Mouse (Mus musculus) layer of hippocampus, adult 2 months (tissue): ENCODE measurements at regions not wholly inside any gene's neighbourhood (a gene's known extent, or its start where the extent isn't known, plus 50 kb on each side); places are given as distances from the start of the nearest gene placed in this dataset.
A peak's percentile ranks its signal among the peaks of the same experiment; 100 is the strongest.
"Not testable (repeated sequence)": the region's sequence is repeated elsewhere in the genome, so short reads cannot be mapped to it uniquely, and the experiment has no call there.

ENCODE experiments used
- DNase-seq, 2 experiments: peaks; one replicate each; pipeline ENCODE4 v3.0.0; 2022; ENCODE audit warnings: low spot score in 2 of 2
- H3K27ac ChIP-seq: fragments of 200-600 bp; 2 replicates; pipeline ENCODE4 v1.8.1; 2022
- H3K4me3 ChIP-seq: fragments of 200-600 bp; 2 replicates; pipeline ENCODE4 v1.8.1; 2022; ENCODE audit warnings: mild to moderate bottlenecking
- CTCF ChIP-seq: fragments of 200-600 bp; conservative IDR thresholded peaks from 2 replicates; pipeline ENCODE4 v1.8.1; 2022; ENCODE audit warnings: antibody characterized with exemption, mild to moderate bottlenecking, moderate library complexity

GRCm38 (mm10) chr10:38357539-38358232, 463.9 kb downstream of the Rfpl4b start:
- no peak for TF ChIP-seq CTCF
- no peak for DNase-seq
- Histone ChIP-seq H3K4me3 (no peak overlapping the region), H3K27ac (no peak overlapping the region)

- DNase-seq = no peak
- no peak overlapping the region for H3K4me3 ChIP-seq
- no peak for TF ChIP-seq CTCF
- no peak overlapping the region for H3K27ac ChIP-seq
Measured at GRCm38 (mm10) chr10:38353973-38354372, 467.6 kb downstream of the Rfpl4b start.

DNA sequence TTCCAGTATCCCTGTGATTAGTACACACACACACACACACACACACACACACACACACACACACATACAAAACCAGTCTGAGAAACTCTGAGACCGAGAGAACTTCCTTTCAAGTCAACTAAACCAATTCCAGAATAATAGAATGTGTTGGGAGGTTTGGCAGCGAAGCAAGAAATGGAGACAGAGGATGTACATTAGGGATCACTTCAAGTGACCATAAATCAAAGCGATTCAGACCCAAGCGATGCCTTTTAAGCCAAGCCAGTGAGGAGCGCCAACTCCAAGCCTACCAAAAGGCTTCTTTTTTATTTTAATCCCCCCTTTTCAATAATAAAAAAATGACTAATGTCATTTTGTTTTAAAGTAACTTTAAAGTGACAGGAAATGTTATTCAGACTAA, 468.1 kb downstream of the Rfpl4b start:
- no peak for DNase-seq
- no peak for TF ChIP-seq CTCF
- Histone ChIP-seq H3K4me3 (no peak overlapping the region), H3K27ac (no peak overlapping the region)

DNA sequence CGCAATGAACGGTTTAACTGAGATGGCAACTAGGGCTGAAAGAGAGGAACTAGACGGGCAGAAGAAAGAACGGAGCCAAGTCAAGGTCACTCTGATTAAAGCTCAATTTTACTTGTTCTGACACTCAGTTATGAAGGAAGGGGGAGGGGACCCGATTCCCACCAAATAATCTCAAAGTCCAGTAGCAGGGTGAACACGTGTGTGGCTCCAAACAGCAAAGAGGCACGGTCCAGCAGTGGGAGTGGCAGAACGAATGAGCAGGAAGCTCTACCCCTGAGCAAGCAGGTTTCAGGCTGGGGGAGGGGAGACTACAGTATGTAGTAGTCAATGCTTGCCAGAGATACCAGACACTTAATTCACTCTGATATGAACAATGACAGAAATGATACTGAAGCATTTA, 474.6 kb downstream of the Rfpl4b start:
- not testable (repeated sequence) for H3K27ac ChIP-seq, H3K4me3 ChIP-seq, DNase-seq

- TF ChIP-seq CTCF = no peak
- no peak for DNase-seq
- Histone ChIP-seq H3K27ac (no peak overlapping the region), H3K4me3 (no peak overlapping the region)
Measured at GRCm38 (mm10) chr10:38340406-38341175, 481.0 kb downstream of the Rfpl4b start.

DNA sequence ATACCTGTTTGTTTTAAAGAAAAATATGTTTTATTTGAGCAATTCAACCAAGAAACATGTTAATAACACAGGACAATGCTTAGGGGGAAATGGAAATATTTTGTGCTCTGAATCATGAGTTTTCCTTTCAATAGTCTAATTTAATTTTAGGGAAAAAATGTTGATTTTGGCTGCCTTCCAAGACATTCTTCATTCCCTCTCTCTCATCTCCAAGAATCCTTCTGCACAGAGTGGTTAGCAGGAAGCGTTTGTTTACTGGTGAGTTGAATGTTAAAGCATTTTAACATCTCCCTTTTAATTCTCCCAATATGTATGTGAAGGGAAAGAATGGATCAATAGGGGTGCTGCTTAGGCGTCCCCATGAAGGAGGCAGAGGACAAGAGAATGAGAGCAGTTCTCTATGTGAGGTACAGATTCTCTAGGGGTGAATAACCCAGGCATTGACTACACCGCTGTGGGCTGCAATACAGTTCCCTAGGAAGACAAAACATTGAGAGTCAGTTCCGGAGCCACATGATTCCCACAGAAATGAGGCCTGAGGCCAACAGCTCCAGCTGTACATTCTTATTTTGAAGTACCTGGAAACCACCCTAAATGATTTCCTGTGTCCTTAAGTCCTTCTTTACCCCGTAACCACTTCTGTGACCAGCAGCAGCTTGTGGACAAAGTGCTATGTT, 512.7 kb downstream of the Rfpl4b start:
- H3K4me3 ChIP-seq = no peak overlapping the region
- no peak overlapping the region for H3K27ac ChIP-seq
- TF ChIP-seq CTCF = no peak
- no peak for DNase-seq

DNA sequence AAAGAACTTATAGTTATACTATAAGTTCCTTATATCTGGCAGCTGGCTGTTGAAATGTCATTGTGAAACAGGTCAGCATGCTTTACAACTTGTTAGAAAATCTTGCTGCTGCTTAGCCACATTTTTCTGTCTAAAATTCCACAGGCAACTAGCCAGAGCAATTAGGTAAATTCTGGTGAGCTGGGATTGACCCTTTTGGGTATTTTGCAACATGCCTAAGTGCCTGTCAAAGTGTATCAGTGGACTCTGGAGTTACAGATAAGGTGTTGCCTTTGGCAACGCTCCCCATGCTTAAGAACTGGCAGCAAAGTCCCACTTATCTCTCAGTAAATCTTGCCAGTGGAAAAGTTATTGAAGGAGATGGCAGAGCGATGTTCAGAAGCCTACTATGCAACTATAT, 525.9 kb downstream of the Rfpl4b start:
- no peak for TF ChIP-seq CTCF

DNA sequence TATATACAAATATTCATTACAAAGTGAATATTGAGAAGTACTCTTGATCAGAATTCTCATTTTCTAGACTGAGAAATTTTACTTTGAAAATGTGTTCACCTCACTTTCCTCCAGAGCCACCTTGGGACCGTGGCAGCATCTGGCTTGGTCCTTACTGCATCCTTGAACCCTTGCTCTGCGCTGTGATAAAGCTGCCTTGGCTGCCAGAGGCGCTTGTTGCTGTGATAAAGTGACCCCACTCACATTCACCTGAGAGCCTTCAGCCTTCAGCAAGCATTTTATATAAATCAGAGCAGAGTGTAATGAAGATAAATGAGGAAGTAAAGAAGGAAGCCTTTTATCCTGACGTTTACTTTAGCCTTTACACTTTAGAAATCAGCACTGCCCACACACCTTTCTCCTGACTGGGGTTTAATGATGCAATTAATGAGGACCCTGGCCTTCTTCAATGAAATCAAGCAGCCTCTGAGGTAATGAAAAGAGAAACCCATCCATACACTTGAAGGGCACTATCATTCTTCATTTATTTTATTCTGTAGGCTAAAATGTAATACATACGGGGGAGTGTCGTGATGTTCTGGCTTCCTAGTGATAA, 532.8 kb downstream of the Rfpl4b start:
- no peak overlapping the region for H3K27ac ChIP-seq
- H3K4me3 ChIP-seq = no peak overlapping the region
- no peak for TF ChIP-seq CTCF
- no peak for DNase-seq

More for the DNA sequence above, 525.9 kb downstream of the Rfpl4b start:
- Histone ChIP-seq H3K27ac (no peak overlapping the region), H3K4me3 (no peak overlapping the region)
- DNase-seq = no peak

GRCm38 (mm10) chr10:38269136-38269535, 552.4 kb downstream of the Rfpl4b start:
- Histone ChIP-seq H3K4me3 (no peak overlapping the region), H3K27ac (no peak overlapping the region)
- no peak for DNase-seq
- peak; percentile 60 for TF ChIP-seq CTCF

GRCm38 (mm10) chr10:38265564-38265963, 556.0 kb downstream of the Rfpl4b start:
- TF ChIP-seq CTCF = no peak
- no peak for DNase-seq
- Histone ChIP-seq H3K4me3 (no peak overlapping the region), H3K27ac (no peak overlapping the region)

DNA sequence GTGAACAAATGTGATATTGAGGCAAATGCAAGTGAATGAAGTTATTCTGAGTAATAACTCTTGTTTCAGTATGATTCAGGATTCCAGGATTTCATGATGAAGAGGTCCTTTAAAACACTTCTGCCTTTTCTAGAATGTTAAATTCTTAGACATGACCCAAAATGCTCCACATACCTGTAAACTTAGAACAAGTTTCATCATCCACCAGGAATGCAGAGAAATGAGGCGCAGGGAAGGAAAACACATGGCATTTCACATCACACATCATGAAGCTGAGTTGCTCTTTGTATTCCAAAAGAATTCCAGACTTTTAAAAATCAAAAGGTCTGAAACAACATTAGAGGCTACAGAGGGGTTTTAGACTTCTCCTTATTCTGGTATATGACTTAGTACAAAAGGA, 574.8 kb downstream of the Rfpl4b start:
- no peak for TF ChIP-seq CTCF
- no peak for DNase-seq
- H3K4me3 ChIP-seq = no peak overlapping the region

More for the DNA sequence above, 574.8 kb downstream of the Rfpl4b start:
- no peak overlapping the region for H3K27ac ChIP-seq
